Mouse (Mus musculus) urinary bladder, postnatal 14 days (tissue): ENCODE data around the gene Tnf.

Experiments used
- DNase-seq: peaks from one replicate; pipeline ENCODE4 v3.0.0; 2021; ENCODE audit warnings: low spot score

Gene Tnf

GRCm38 (mm10) chr17:35153077-35153476, 48.7 kb downstream of the Tnf start:
- DNase-seq: no peak

GRCm38 (mm10) chr17:35152121-35152520, 49.7 kb downstream of the Tnf start:
- DNase-seq: no peak
